Comparison of ENCODE assay signal across 9 mouse cellular contexts in genomic region chr9:45133484-45134310, GRCm38 (mm10). TPM values are rescaled to one million over a fixed set of nuclear protein-coding genes. Genes with fewer than 3 reads are reported as not detected.
DNase-seq lines count a peak whose midpoint lies in the region; TF ChIP-seq lines count a peak whose summit lies in the region.
"Had no signal": no experiment of that assay in that cellular context is flagged by ENCODE, and none has a peak within 500 bp of the region (broad histone marks: within the 10 kb centered on the region; RNA-seq: fewer than 3 reads in every experiment).

No protein-coding gene starts in this region.

- H3K9ac ChIP-seq in MEL (ENCODE audit: control insufficient read depth, low read depth, low read length, poor library complexity, severe bottlenecking): no peak overlapping the region

- TF ChIP-seq RAD21 in MEL (IDR thresholded peaks at IDR 0.05; ENCODE audit: low read depth, low read length): peak; percentile 82

- H3K9me3 ChIP-seq in MEL (replicated peaks; ENCODE audit: insufficient read depth, low read length): no peaks in the 10 kb centered on the region

- TF ChIP-seq POLR2A in MEL (IDR thresholded peaks at IDR 0.05; ENCODE audit: control insufficient read depth in 1 of 2, insufficient read depth in 1 of 2, low read depth in 1 of 2, low read length in 2 of 2, poor library complexity in 1 of 2): no peak

- H3K4me1 ChIP-seq in MEL (ENCODE audit: control insufficient read depth in 1 of 2, insufficient read depth in 2 of 2, low read length in 2 of 2): no peaks in the 10 kb centered on the region

- peak; percentile 28 for DNase-seq in layer of hippocampus, adult 11-12 months (ENCODE audit: low spot score)
- no peak for DNase-seq in layer of hippocampus, postnatal 36 days
- peak; percentile 63 for DNase-seq in MEL (ENCODE audit: low read depth, low spot score)
- DNase-seq in cerebellum, postnatal 10 days: peak; percentile 88
- DNase-seq in induced T-regulatory cell, adult 2 months (ENCODE audit: low read depth): peak; percentile 84
- peak; percentile 61 for DNase-seq in lung, postnatal 10 days
- DNase-seq in testis, postnatal 10 days (ENCODE audit: low spot score): peak; percentile 80
- no peak for DNase-seq in right cerebral cortex, postnatal 36 days (ENCODE audit: low spot score in 2 of 2)

- no peaks in the 10 kb centered on the region for H3K36me3 ChIP-seq in MEL (ENCODE audit: control insufficient read depth in 1 of 2, insufficient read depth in 2 of 2, low read length in 2 of 2)

- peaks cover 5 to 8% of the 10 kb centered on the region in 2 experiments for H3K27me3 ChIP-seq in MEL (ENCODE audit: control insufficient read depth in 1 of 2, insufficient read depth in 2 of 2, low read length in 2 of 2)

- no peak overlapping the region for H3K27ac ChIP-seq in MEL (ENCODE audit: control insufficient read depth, low read depth, low read length)
- H3K27ac ChIP-seq: macrophage had no signal

- no peaks in the 10 kb centered on the region for H3K79me2 ChIP-seq in MEL (ENCODE audit: control insufficient read depth, insufficient read depth, low read length, poor library complexity)

- H3K4me3 ChIP-seq in MEL (ENCODE audit: control insufficient read depth in 1 of 2, insufficient read depth in 1 of 2, low read depth in 2 of 2, low read length in 2 of 2): no peak overlapping the region

- no peak for TF ChIP-seq EP300 in MEL (IDR thresholded peaks at IDR 0.05; ENCODE audit: low read depth in 1 of 2, low read length in 2 of 2)

- TF ChIP-seq CTCF in MEL (IDR thresholded peaks at IDR 0.05 in 2 of 3, conservative IDR thresholded peaks at IDR 0.05 in 1 of 3; ENCODE audit: control insufficient read depth in 1 of 3, insufficient read depth in 1 of 3, low read depth in 2 of 3, low read length in 3 of 3, poor library complexity in 1 of 3, severe bottlenecking in 1 of 3): peak; percentile 39 to 90 (median 82)

TF ChIP-seq in MEL, 35 proteins besides CTCF, POLR2A, EP300 and RAD21:
- TF ChIP-seq MAFK (IDR thresholded peaks at IDR 0.05; ENCODE audit: borderline replicate concordance, low read depth, low read length) (0 out of 2 replicates have a peak, but pooled peaks have one; percentile 18), MEF2A (IDR thresholded peaks at IDR 0.05; ENCODE audit: extremely low read depth, insufficient replicate concordance, low read depth, low read length, poor library complexity, severe bottlenecking) (no peak), ZC3H11A (IDR thresholded peaks at IDR 0.05; ENCODE audit: low read depth, low read length) (peak; percentile 78), SMC3 (IDR thresholded peaks at IDR 0.05; ENCODE audit: low read depth, low read length) (peak; percentile 86), ELF1 (IDR thresholded peaks at IDR 0.05; ENCODE audit: low read depth, low read length) (no peak)

RNA-seq across cellular contexts. Expression of gene Scn4b, which starts 4.5 kb away (rescaled TPM):
- total RNA-seq in layer of hippocampus, postnatal 36 days (2021): 10 to 100 TPM; 11.1 to 14.2 TPM
- total RNA-seq in MEL (2012; rRNA removed): not detected in 2 replicates
- not detected for polyA plus RNA-seq in MEL (2012; ENCODE audit: insufficient read depth in 1 of 2, insufficient read length in 2 of 2, low read depth in 1 of 2, low replicate concordance in 2 of 2, missing spikeins in 1 of 2)
- polyA plus RNA-seq: macrophage had no signal

RNA-seq across cellular contexts. Expression of gene Scn2b, which starts 16.1 kb away (rescaled TPM):
- total RNA-seq in layer of hippocampus, postnatal 36 days (2021): 100 to 1,000 TPM; 253 to 275 TPM
- total RNA-seq in MEL (2012; rRNA removed): not detected in 2 replicates
- not detected for polyA plus RNA-seq in MEL (2012; ENCODE audit: insufficient read depth in 1 of 2, insufficient read length in 2 of 2, low read depth in 1 of 2, low replicate concordance in 2 of 2, missing spikeins in 1 of 2)

RNA-seq across cellular contexts. Expression of gene BC049352, which starts 48.1 kb away (rescaled TPM):
- total RNA-seq in layer of hippocampus, postnatal 36 days (2021): under 1 TPM; 0.20 to 0.62 TPM
- not detected in 2 replicates for total RNA-seq in MEL (2012; rRNA removed)
- not detected for polyA plus RNA-seq in MEL (2012; ENCODE audit: insufficient read depth in 1 of 2, insufficient read length in 2 of 2, low read depth in 1 of 2, low replicate concordance in 2 of 2, missing spikeins in 1 of 2)

RNA-seq across cellular contexts. Expression of gene Jaml, which starts 54.7 kb away (rescaled TPM):
- total RNA-seq in layer of hippocampus, postnatal 36 days (2021): under 1 TPM; 0.20 to 0.30 TPM
- total RNA-seq in MEL (2012; rRNA removed): not detected in 2 replicates
- polyA plus RNA-seq in MEL (2012; ENCODE audit: insufficient read depth in 1 of 2, insufficient read length in 2 of 2, low read depth in 1 of 2, low replicate concordance in 2 of 2, missing spikeins in 1 of 2): not detected

Comparison
In these comparisons a context has a peak if more than half of its experiments do, and no peak if none do; other contexts are left out.
1. DNase-seq: peak in layer of hippocampus, adult 11-12 months (single experiment), MEL (single experiment), cerebellum, postnatal 10 days (2 of 2), induced T-regulatory cell, adult 2 months (single experiment), lung, postnatal 10 days (single experiment) and testis, postnatal 10 days (single experiment); none in layer of hippocampus, postnatal 36 days (0 of 2) and right cerebral cortex, postnatal 36 days (0 of 2).
2. RNA of gene Scn4b, which starts 4.5 kb away (total RNA-seq): 11.1 to 14.2 TPM in layer of hippocampus, postnatal 36 days; not detected in MEL; every median in the first group is over 10 times any median in the second.
3. RNA of gene Scn2b, which starts 16.1 kb away (total RNA-seq): 253 to 275 TPM in layer of hippocampus, postnatal 36 days; not detected in MEL; every median in the first group is over 100 times any median in the second.